Mouse (Mus musculus) spleen, adult 2 months (tissue): ENCODE measurements at regions not wholly inside any gene's neighbourhood (a gene's known extent, or its start where the extent isn't known, plus 50 kb on each side); places are given as distances from the start of the nearest gene placed in this dataset.

Experiments used
- DNase-seq, 2 experiments: peaks; one replicate each; pipeline versions ENCODE4 v3.0.0 to v3.0.0-alpha.2; 2012 to 2021; ENCODE audit warnings: low spot score in 2 of 2, low read depth in 1 of 2
- H3K27ac ChIP-seq: fragments of 200-500 bp; 2 replicates; pipeline ENCODE4 v1.5.1; 2012; ENCODE audit warnings: low read length, inconsistent platforms; ENCODE audit not compliant: insufficient read depth
- H3K27me3 ChIP-seq: fragments of 200-500 bp; 2 replicates; pipeline ENCODE4 v1.6.1; 2012; ENCODE audit warnings: mild to moderate bottlenecking, moderate library complexity, low read length, inconsistent platforms; ENCODE audit not compliant: control insufficient read depth, insufficient read depth
- H3K36me3 ChIP-seq: fragments of 200-500 bp; 2 replicates; pipeline ENCODE4 v1.6.1; 2012; ENCODE audit warnings: mild to moderate bottlenecking, low read length, inconsistent platforms; ENCODE audit not compliant: control insufficient read depth, insufficient read depth
- H3K4me1 ChIP-seq: fragments of 200-500 bp; 2 replicates; pipeline ENCODE4 v1.6.1; 2011; ENCODE audit warnings: inconsistent platforms; ENCODE audit not compliant: control insufficient read depth, insufficient read depth, insufficient read length
- H3K4me3 ChIP-seq: fragments of 200-500 bp; 2 replicates; pipeline ENCODE4 v1.5.1; 2011; ENCODE audit warnings: mild to moderate bottlenecking, inconsistent platforms; ENCODE audit not compliant: insufficient read depth, insufficient read length; ENCODE audit errors: extremely low read depth
- CTCF ChIP-seq: fragments of 200-500 bp; IDR thresholded peaks from 2 replicates; pipeline ENCODE4 v1.5.1; 2011; ENCODE audit warnings: mild to moderate bottlenecking, inconsistent platforms; ENCODE audit not compliant: insufficient read depth, insufficient read length, insufficient replicate concordance; ENCODE audit errors: extremely low read depth
- POLR2A ChIP-seq: fragments of 200-500 bp; IDR thresholded peaks from 2 replicates; pipeline ENCODE4 v1.6.1; 2011; ENCODE audit warnings: low read depth, low read length, inconsistent platforms
- WGBS: fragments of 180-500 bp; shearing (Covaris S2); methylation state at CpG from one replicate; pipeline ENCODE4 v1.1.7; 2018; 5-methylcytosine and 5-hydroxymethylcytosine counted together

DNA sequence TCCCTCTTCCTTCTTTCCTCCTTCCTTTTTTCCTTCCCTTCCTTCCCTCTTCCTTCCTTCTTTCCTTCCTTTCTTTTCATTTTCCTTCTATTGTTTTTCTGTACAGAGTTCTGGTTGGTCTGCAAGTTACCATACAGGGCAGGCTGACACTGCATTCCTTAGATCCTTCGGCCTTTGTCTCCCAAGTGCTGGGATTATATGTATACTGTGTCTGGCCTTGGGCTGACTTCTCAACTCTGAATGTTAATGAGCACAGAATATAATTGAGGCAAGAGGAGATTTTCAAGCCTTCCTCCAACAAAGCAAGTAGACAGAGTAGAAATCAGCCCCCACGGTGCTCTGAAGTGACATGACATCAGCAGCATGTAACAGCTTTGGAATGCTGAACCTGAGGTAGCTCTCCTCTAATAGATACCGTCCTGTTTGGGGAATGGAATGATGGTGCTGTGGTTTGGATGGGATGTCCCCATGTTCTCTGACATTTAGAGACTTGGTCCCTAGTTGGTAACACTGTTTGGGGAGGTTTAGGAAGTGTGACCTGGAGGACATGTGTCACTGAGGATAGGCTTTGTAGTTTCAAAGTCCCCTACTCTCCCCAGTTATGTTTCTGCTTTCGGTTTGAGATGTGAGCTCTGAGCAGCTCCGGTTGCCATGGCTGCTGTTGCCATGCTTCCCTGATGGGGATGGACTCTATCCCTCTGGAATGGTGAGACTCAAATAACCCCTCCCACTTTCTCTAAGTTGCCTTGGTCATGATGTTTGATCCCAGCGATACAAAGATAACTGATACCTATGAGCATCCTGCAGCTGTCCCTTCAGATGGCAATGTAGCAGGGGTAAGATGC is 178.1 kb downstream of the Dact1 start:
- 87% methylated on average over 6 of the region's 6 CpGs for WGBS
- Histone ChIP-seq H3K4me3 (no peak overlapping the region), H3K27ac (no peak overlapping the region), H3K27me3 (no peaks in the 10 kb centered on the region), H3K4me1 (no peaks in the 10 kb centered on the region), H3K36me3 (no peaks in the 10 kb centered on the region)
- DNase-seq: no peak
- TF ChIP-seq CTCF (no peak), POLR2A (no peak)

DNA sequence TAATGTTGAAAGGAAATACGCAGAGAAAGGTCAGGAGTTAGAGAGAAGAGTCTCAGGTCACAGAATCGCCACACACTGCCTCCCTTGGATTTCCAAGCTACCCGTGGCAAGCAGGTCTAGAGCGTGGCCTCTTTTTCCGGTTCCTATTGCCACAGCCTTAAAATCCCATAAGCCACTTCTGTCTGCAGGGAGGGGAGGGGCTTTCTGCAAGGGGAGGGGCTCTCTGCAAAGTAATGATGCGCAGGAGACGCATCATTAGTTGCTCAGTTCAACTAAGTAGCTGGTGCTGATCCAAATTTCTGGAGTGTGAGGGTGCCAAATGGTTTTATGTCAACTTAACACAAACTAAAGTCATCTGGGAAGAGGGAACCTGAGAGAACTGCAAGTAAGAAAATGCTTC is 179.6 kb downstream of the Dact1 start:
- Histone ChIP-seq H3K27me3 (no peaks in the 10 kb centered on the region), H3K27ac (no peak overlapping the region), H3K4me3 (no peak overlapping the region), H3K4me1 (no peaks in the 10 kb centered on the region), H3K36me3 (no peaks in the 10 kb centered on the region)
- no peak for TF ChIP-seq CTCF
- no peak for TF ChIP-seq POLR2A
- DNase-seq: no peak
- WGBS: 81% methylated on average over 7 of the region's 7 CpGs

DNA sequence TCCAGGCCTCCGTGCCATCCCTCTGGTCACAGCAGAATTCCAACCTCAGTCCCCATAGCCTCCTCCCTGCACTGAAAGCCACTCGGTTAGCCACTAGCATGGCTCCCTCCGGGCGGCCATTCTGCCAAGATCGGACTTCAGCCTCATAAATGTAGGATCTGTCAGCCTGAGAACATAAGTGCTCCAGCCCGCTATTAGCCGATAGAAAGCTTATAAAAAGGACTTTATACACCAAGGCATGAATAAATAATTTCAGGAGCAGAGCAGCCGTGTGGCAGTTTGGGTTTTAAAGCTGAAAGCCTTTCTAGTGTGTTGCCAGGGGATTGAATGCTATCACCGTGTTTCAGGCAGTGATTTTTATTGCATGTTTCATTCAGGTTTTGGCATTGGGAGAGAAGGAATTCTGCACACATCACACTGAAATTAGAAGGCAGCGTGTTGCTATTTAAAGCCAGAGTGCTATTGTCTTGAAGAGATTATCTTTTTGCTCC is 185.2 kb downstream of the Dact1 start:
- Histone ChIP-seq H3K36me3 (no peaks in the 10 kb centered on the region), H3K4me3 (no peak overlapping the region), H3K4me1 (no peaks in the 10 kb centered on the region), H3K27ac (no peak overlapping the region), H3K27me3 (no peaks in the 10 kb centered on the region)
- TF ChIP-seq POLR2A: no peak
- no peak for TF ChIP-seq CTCF
- no peak for DNase-seq
- WGBS: 87% methylated on average over 10 of the region's 10 CpGs

- DNase-seq: no peak
- TF ChIP-seq CTCF (no peak), POLR2A (no peak)
- no peaks in the 10 kb centered on the region for H3K36me3 ChIP-seq
- no peak overlapping the region for H3K4me3 ChIP-seq
- H3K27me3 ChIP-seq: no peaks in the 10 kb centered on the region
- no peak overlapping the region for H3K27ac ChIP-seq
- no peaks in the 10 kb centered on the region for H3K4me1 ChIP-seq
- 78% methylated on average over 14 of the region's 14 CpGs for WGBS
Observed at GRCm38 (mm10) chr12:71498246-71499029, 188.8 kb downstream of the Dact1 start.

GRCm38 (mm10) chr12:71501299-71501810 is 191.7 kb downstream of the Dact1 start:
- no peak overlapping the region for H3K27ac ChIP-seq
- 53% methylated on average over 7 of the region's 7 CpGs for WGBS
- no peaks in the 10 kb centered on the region for H3K27me3 ChIP-seq
- H3K4me3 ChIP-seq: no peak overlapping the region
- H3K4me1 ChIP-seq: no peaks in the 10 kb centered on the region
- H3K36me3 ChIP-seq: no peaks in the 10 kb centered on the region
- no peak for DNase-seq
- TF ChIP-seq CTCF (no peak), POLR2A (no peak)

DNA sequence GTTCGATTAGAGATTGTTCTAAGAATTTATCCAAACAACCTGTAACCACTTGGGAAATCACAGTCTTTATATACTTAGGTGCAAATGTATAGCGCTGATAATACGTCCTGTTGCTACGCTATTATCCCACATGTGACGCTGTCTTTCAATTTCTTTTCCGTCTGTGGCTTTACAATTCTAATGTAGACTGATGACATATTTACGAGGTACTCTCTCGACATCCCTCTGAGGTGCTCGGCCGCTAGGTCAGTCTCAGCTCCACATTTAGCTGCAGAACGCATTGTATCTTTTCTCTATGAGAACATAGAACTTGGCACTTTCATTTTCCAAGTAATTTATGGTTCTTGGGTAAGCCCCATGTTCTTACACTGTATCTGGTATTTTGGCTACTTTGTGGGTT is 193.6 kb downstream of the Dact1 start:
- TF ChIP-seq POLR2A (no peak), CTCF (no peak)
- WGBS: 68% methylated on average over 11 of the region's 11 CpGs
- Histone ChIP-seq H3K27me3 (no peaks in the 10 kb centered on the region), H3K36me3 (no peaks in the 10 kb centered on the region), H3K27ac (no peak overlapping the region), H3K4me1 (no peaks in the 10 kb centered on the region), H3K4me3 (no peak overlapping the region)
- no peak for DNase-seq
